Mouse (Mus musculus): ENCODE measurements around the gene Tom1l1. TPM values are rescaled to one million over a fixed set of nuclear protein-coding genes. Genes with fewer than 3 reads are reported as not detected.

Gene Tom1l1
- total and polyA plus RNA-seq, 2 experiments, result 4.7 to 20.9 TPM

GRCm38 (mm10) chr11:90660662-90661061 is 27.5 kb downstream of the Tom1l1 start:
- TF ChIP-seq CTCF (IDR thresholded peaks at IDR 0.05; ENCODE audit: low read depth, low read length) (no peak), POLR2A (IDR thresholded peaks at IDR 0.05; ENCODE audit: extremely low read depth, insufficient read depth, low read length) (no peak)
- H3K4me3 ChIP-seq (ENCODE audit: insufficient read depth, low read depth, low read length), result no peak overlapping the region
- H3K9ac ChIP-seq (ENCODE audit: low read depth, low read length), result no peak overlapping the region
- H3K79me2 ChIP-seq (ENCODE audit: control insufficient read depth, insufficient read depth, low read length), result no peaks in the 10 kb centered on the region
- WGBS, result 89% methylated on average over 4 of the region's 4 CpGs
- H3K27me3 ChIP-seq (ENCODE audit: control insufficient read depth, insufficient read depth, low read length), result no peaks in the 10 kb centered on the region
- DNase-seq (ENCODE audit: extremely low read depth, low read depth, low spot score), result no peak
- H3K4me1 ChIP-seq (ENCODE audit: control insufficient read depth, insufficient read depth, low read length), result peaks cover 6% of the 10 kb centered on the region
- H3K36me3 ChIP-seq (ENCODE audit: control insufficient read depth, insufficient read depth, low read length), result peaks cover 33% of the 10 kb centered on the region
- H3K27ac ChIP-seq (replicated peaks; ENCODE audit: insufficient read depth, low read depth, low read length), result no peak overlapping the region

- no peak for TF ChIP-seq CTCF (IDR thresholded peaks at IDR 0.05; ENCODE audit: low read depth, low read length)
- no peak for TF ChIP-seq POLR2A (IDR thresholded peaks at IDR 0.05; ENCODE audit: extremely low read depth, insufficient read depth, low read length)
- H3K79me2 ChIP-seq (ENCODE audit: control insufficient read depth, insufficient read depth, low read length), result no peaks in the 10 kb centered on the region
- no peak overlapping the region for H3K4me3 ChIP-seq (ENCODE audit: insufficient read depth, low read depth, low read length)
- no peaks in the 10 kb centered on the region for H3K27me3 ChIP-seq (ENCODE audit: control insufficient read depth, insufficient read depth, low read length)
- no peaks in the 10 kb centered on the region for H3K4me1 ChIP-seq (ENCODE audit: control insufficient read depth, insufficient read depth, low read length)
- no peak for DNase-seq (ENCODE audit: extremely low read depth, low read depth, low spot score)
- no peak overlapping the region for H3K9ac ChIP-seq (ENCODE audit: low read depth, low read length)
- no peak overlapping the region for H3K27ac ChIP-seq (replicated peaks; ENCODE audit: insufficient read depth, low read depth, low read length)
- peaks cover 44% of the 10 kb centered on the region for H3K36me3 ChIP-seq (ENCODE audit: control insufficient read depth, insufficient read depth, low read length)
- 90% methylated on average over 12 of the region's 12 CpGs for WGBS
Measured at GRCm38 (mm10) chr11:90657527-90657926, 30.6 kb downstream of the Tom1l1 start.

- TF ChIP-seq POLR2A (IDR thresholded peaks at IDR 0.05; ENCODE audit: extremely low read depth, insufficient read depth, low read length) (no peak), CTCF (IDR thresholded peaks at IDR 0.05; ENCODE audit: low read depth, low read length) (no peak)
- Histone ChIP-seq H3K27me3 (ENCODE audit: control insufficient read depth, insufficient read depth, low read length) (no peaks in the 10 kb centered on the region), H3K9ac (ENCODE audit: low read depth, low read length) (no peak overlapping the region), H3K79me2 (ENCODE audit: control insufficient read depth, insufficient read depth, low read length) (no peaks in the 10 kb centered on the region), H3K36me3 (ENCODE audit: control insufficient read depth, insufficient read depth, low read length) (peaks cover 51% of the 10 kb centered on the region), H3K4me1 (ENCODE audit: control insufficient read depth, insufficient read depth, low read length) (no peaks in the 10 kb centered on the region), H3K27ac (replicated peaks; ENCODE audit: insufficient read depth, low read depth, low read length) (no peak overlapping the region), H3K4me3 (ENCODE audit: insufficient read depth, low read depth, low read length) (no peak overlapping the region)
- no peak for DNase-seq (ENCODE audit: extremely low read depth, low read depth, low spot score)
- WGBS, result 92% methylated on average over 4 of the region's 4 CpGs
Measured at GRCm38 (mm10) chr11:90652603-90653002, 35.6 kb downstream of the Tom1l1 start.

GRCm38 (mm10) chr11:90650231-90650885 is 37.8 kb downstream of the Tom1l1 start:
- DNase-seq (ENCODE audit: extremely low read depth, low read depth, low spot score), result no peak
- no peak overlapping the region for H3K27ac ChIP-seq (replicated peaks; ENCODE audit: insufficient read depth, low read depth, low read length)

GRCm38 (mm10) chr11:90649777-90650176 is 38.4 kb downstream of the Tom1l1 start:
- TF ChIP-seq CTCF (IDR thresholded peaks at IDR 0.05; ENCODE audit: low read depth, low read length) (no peak), POLR2A (IDR thresholded peaks at IDR 0.05; ENCODE audit: extremely low read depth, insufficient read depth, low read length) (no peak)

More at GRCm38 (mm10) chr11:90650231-90650885, 37.8 kb downstream of the Tom1l1 start:
- Histone ChIP-seq H3K4me3 (ENCODE audit: insufficient read depth, low read depth, low read length) (no peak overlapping the region), H3K27me3 (ENCODE audit: control insufficient read depth, insufficient read depth, low read length) (no peaks in the 10 kb centered on the region), H3K9ac (ENCODE audit: low read depth, low read length) (no peak overlapping the region), H3K79me2 (ENCODE audit: control insufficient read depth, insufficient read depth, low read length) (no peaks in the 10 kb centered on the region), H3K36me3 (ENCODE audit: control insufficient read depth, insufficient read depth, low read length) (peaks cover 42% of the 10 kb centered on the region), H3K4me1 (ENCODE audit: control insufficient read depth, insufficient read depth, low read length) (no peaks in the 10 kb centered on the region)
- 88% methylated on average over 9 of the region's 9 CpGs for WGBS
- no peak for TF ChIP-seq POLR2A (IDR thresholded peaks at IDR 0.05; ENCODE audit: extremely low read depth, insufficient read depth, low read length)
- TF ChIP-seq CTCF (IDR thresholded peaks at IDR 0.05; ENCODE audit: low read depth, low read length), result no peak

GRCm38 (mm10) chr11:90638312-90638830 is 49.8 kb downstream of the Tom1l1 start:
- Histone ChIP-seq H3K27me3 (ENCODE audit: control insufficient read depth, insufficient read depth, low read length) (no peaks in the 10 kb centered on the region), H3K4me1 (ENCODE audit: control insufficient read depth, insufficient read depth, low read length) (peaks cover 6% of the 10 kb centered on the region), H3K27ac (replicated peaks; ENCODE audit: insufficient read depth, low read depth, low read length) (peak overlapping the region; percentile 77), H3K4me3 (ENCODE audit: insufficient read depth, low read depth, low read length) (peak overlapping the region; percentile 85), H3K79me2 (ENCODE audit: control insufficient read depth, insufficient read depth, low read length) (peaks cover 18% of the 10 kb centered on the region), H3K36me3 (ENCODE audit: control insufficient read depth, insufficient read depth, low read length) (peaks cover 3% of the 10 kb centered on the region; the same call in 1 of the 2 replicates), H3K9ac (ENCODE audit: low read depth, low read length) (peak overlapping the region; percentile 87)
- peak; percentile 42 for DNase-seq (ENCODE audit: extremely low read depth, low read depth, low spot score)
- TF ChIP-seq POLR2A (IDR thresholded peaks at IDR 0.05; ENCODE audit: extremely low read depth, insufficient read depth, low read length) (no peak), CTCF (IDR thresholded peaks at IDR 0.05; ENCODE audit: low read depth, low read length) (no peak)
- WGBS, result under 1% methylated on average over 53 of the region's 54 CpGs

More at GRCm38 (mm10) chr11:90649777-90650176, 38.4 kb downstream of the Tom1l1 start:
- Histone ChIP-seq H3K4me3 (ENCODE audit: insufficient read depth, low read depth, low read length) (no peak overlapping the region), H3K9ac (ENCODE audit: low read depth, low read length) (no peak overlapping the region), H3K36me3 (ENCODE audit: control insufficient read depth, insufficient read depth, low read length) (peaks cover 44% of the 10 kb centered on the region), H3K27me3 (ENCODE audit: control insufficient read depth, insufficient read depth, low read length) (no peaks in the 10 kb centered on the region), H3K27ac (replicated peaks; ENCODE audit: insufficient read depth, low read depth, low read length) (no peak overlapping the region), H3K4me1 (ENCODE audit: control insufficient read depth, insufficient read depth, low read length) (no peaks in the 10 kb centered on the region), H3K79me2 (ENCODE audit: control insufficient read depth, insufficient read depth, low read length) (no peaks in the 10 kb centered on the region)
- DNase-seq (ENCODE audit: extremely low read depth, low read depth, low spot score), result no peak
- 80% methylated on average over 6 of the region's 6 CpGs for WGBS

All from liver, adult 2 months (tissue).